Mouse (Mus musculus): ENCODE results near the gene Tmem135. TPM values are rescaled to one million over a fixed set of nuclear protein-coding genes. Genes with fewer than 3 reads are reported as not detected.

Gene Tmem135
- total and polyA plus RNA-seq, 3 experiments: 18.0 to 31.0 (median 30.0) TPM

- Histone ChIP-seq H3K4me2 (ENCODE audit: insufficient read depth, low read depth, poor library complexity, severe bottlenecking) (no peak overlapping the region), H3K9me3 (replicated peaks; ENCODE audit: low read length) (no peaks in the 10 kb centered on the region), H3K27ac (ENCODE audit: insufficient read depth, low read depth) (no peak overlapping the region), H3K36me3 (replicated peaks in 1 of 2; ENCODE audit: control insufficient read depth in 1 of 2, insufficient read depth in 1 of 2, low read length in 1 of 2) (peaks cover 0 to 4% of the 10 kb centered on the region in 2 experiments), H3K79me2 (replicated peaks; ENCODE audit: control insufficient read depth, extremely low read depth, insufficient read depth, poor library complexity, severe bottlenecking) (no peaks in the 10 kb centered on the region), H3K4me3 (replicated peaks in 1 of 3; ENCODE audit: low read depth in 2 of 3, low read length in 2 of 3, poor library complexity in 1 of 3) (no peak overlapping the region), H3K9ac (ENCODE audit: insufficient read depth, low read depth) (no peak overlapping the region), H3K27me3 (replicated peaks) (no peaks in the 10 kb centered on the region), H3K4me1 (ENCODE audit: control insufficient read depth in 1 of 2, insufficient read depth in 2 of 2) (peaks cover 0 to 9% of the 10 kb centered on the region in 2 experiments; a peak in 2 of 4 replicates)
- in situ Hi-C loops (cut with MboI; ENCODE audit: low pct_ligation_motif_present, low pct_unique_long_range_greater_than_20kb, low sequenced_read_pairs) (no loop called here), dilution Hi-C loops (cut with MboI; ENCODE audit: extremely low pct_ligation_motif_present, extremely low pct_unique_long_range_greater_than_20kb, low sequenced_read_pairs) (no loop called here)
- no peak for DNase-seq (ENCODE audit: extremely low read depth)
- TF ChIP-seq POLR2A (IDR thresholded peaks at IDR 0.05; ENCODE audit: low read depth, low read length) (no peak), ZC3H11A (IDR thresholded peaks at IDR 0.05; ENCODE audit: low read depth, low read length) (no peak), ELF1 (IDR thresholded peaks at IDR 0.05; ENCODE audit: low read depth, low read length) (no peak), MAX (IDR thresholded peaks at IDR 0.05; ENCODE audit: low read length) (no peak), ZNF384 (IDR thresholded peaks at IDR 0.05; ENCODE audit: low read depth, low read length) (no peak), ETS1 (conservative IDR thresholded peaks at IDR 0.05; ENCODE audit: low read depth, low read length) (no peak), MAFK (IDR thresholded peaks at IDR 0.05; ENCODE audit: insufficient replicate concordance, low read length) (no peak), POLR2AphosphoS2 (IDR thresholded peaks at IDR 0.05; ENCODE audit: low read depth, low read length) (no peak), ZKSCAN1 (IDR thresholded peaks at IDR 0.05; ENCODE audit: borderline replicate concordance, low read depth, low read length) (no peak), HCFC1 (IDR thresholded peaks at IDR 0.05; ENCODE audit: low read depth, low read length) (no peak), RCOR1 (conservative IDR thresholded peaks at IDR 0.05; ENCODE audit: low read depth, low read length) (no peak), BHLHE40 (IDR thresholded peaks at IDR 0.05; ENCODE audit: low read depth, low read length) (no peak)
Observed at GRCm38 (mm10) chr7:89222609-89223008, 181.4 kb downstream of the Tmem135 start.

DNA sequence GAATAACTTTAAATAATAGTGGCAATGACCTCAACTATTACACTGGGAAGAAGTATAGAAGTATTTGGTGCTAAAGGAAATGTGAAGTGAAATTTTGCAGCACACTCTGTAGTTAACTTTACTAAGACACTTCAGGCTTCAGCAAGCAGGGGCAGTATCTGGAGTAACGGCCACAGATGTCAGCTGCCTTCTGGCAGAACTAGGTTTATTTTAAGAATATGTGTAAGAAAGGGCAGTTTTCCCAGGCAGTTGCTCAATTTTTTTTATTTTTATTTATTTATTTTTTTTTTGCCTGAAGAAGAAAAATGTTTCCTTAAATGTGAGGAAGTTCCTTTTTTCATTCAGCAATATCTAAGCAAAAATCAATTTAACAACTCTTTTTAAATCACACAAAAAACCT, 187.4 kb downstream of the Tmem135 start:
- Histone ChIP-seq H3K27me3 (replicated peaks) (no peaks in the 10 kb centered on the region), H3K36me3 (replicated peaks in 1 of 2; ENCODE audit: control insufficient read depth in 1 of 2, insufficient read depth in 1 of 2, low read length in 1 of 2) (peaks cover 0 to 2% of the 10 kb centered on the region in 2 experiments), H3K9ac (ENCODE audit: insufficient read depth, low read depth) (no peak overlapping the region), H3K27ac (ENCODE audit: insufficient read depth, low read depth) (no peak overlapping the region), H3K79me2 (replicated peaks; ENCODE audit: control insufficient read depth, extremely low read depth, insufficient read depth, poor library complexity, severe bottlenecking) (no peaks in the 10 kb centered on the region), H3K4me1 (ENCODE audit: control insufficient read depth in 1 of 2, insufficient read depth in 2 of 2) (peaks cover 3 to 49% of the 10 kb centered on the region in 2 experiments; a peak in 3 of 4 replicates), H3K9me3 (replicated peaks; ENCODE audit: low read length) (no peaks in the 10 kb centered on the region), H3K4me3 (replicated peaks in 1 of 3; ENCODE audit: low read depth in 2 of 3, low read length in 2 of 3, poor library complexity in 1 of 3) (no peak overlapping the region), H3K4me2 (ENCODE audit: insufficient read depth, low read depth, poor library complexity, severe bottlenecking) (peak overlapping the region; percentile 44; the same call in 1 of the 2 replicates)
- dilution Hi-C loops (cut with MboI; ENCODE audit: extremely low pct_ligation_motif_present, extremely low pct_unique_long_range_greater_than_20kb, low sequenced_read_pairs) (no loop called here), in situ Hi-C loops (cut with MboI; ENCODE audit: low pct_ligation_motif_present, low pct_unique_long_range_greater_than_20kb, low sequenced_read_pairs) (no loop called here)
- peak; percentile 38 for DNase-seq (ENCODE audit: extremely low read depth)
- TF ChIP-seq KAT2A (IDR thresholded peaks at IDR 0.05; ENCODE audit: insufficient replicate concordance, low read length) (no peak), ELF1 (IDR thresholded peaks at IDR 0.05; ENCODE audit: low read depth, low read length) (no peak), POLR2A (IDR thresholded peaks at IDR 0.05; ENCODE audit: low read depth, low read length) (no peak; the same call in 1 of the 2 replicates), SIN3A (IDR thresholded peaks at IDR 0.05; ENCODE audit: low read length) (no peak), CHD2 (IDR thresholded peaks at IDR 0.05; ENCODE audit: low read length) (no peak), IRF4 (IDR thresholded peaks at IDR 0.05; ENCODE audit: low read depth, low read length) (no peak), HCFC1 (IDR thresholded peaks at IDR 0.05; ENCODE audit: low read depth, low read length) (no peak), NRF1 (IDR thresholded peaks at IDR 0.05; ENCODE audit: low read depth, low read length) (no peak), SMC3 (IDR thresholded peaks at IDR 0.05; ENCODE audit: low read depth, low read length) (no peak), MAZ (IDR thresholded peaks at IDR 0.05; ENCODE audit: low read depth, low read length) (no peak), USF1 (IDR thresholded peaks at IDR 0.05; ENCODE audit: low read depth, low read length) (no peak), POLR2AphosphoS2 (IDR thresholded peaks at IDR 0.05; ENCODE audit: low read depth, low read length) (no peak), MXI1 (IDR thresholded peaks at IDR 0.05; ENCODE audit: low read depth, low read length) (no peak), NELFE (IDR thresholded peaks at IDR 0.05; ENCODE audit: low read depth, low read length) (no peak), EP300 (IDR thresholded peaks at IDR 0.05; ENCODE audit: low read length) (peak; percentile 67), ZKSCAN1 (IDR thresholded peaks at IDR 0.05; ENCODE audit: borderline replicate concordance, low read depth, low read length) (no peak), UBTF (IDR thresholded peaks at IDR 0.05; ENCODE audit: low read depth, low read length) (no peak), BHLHE40 (IDR thresholded peaks at IDR 0.05; ENCODE audit: low read depth, low read length) (no peak), MAFK (IDR thresholded peaks at IDR 0.05; ENCODE audit: insufficient replicate concordance, low read length) (no peak), TCF12 (IDR thresholded peaks at IDR 0.05; ENCODE audit: low read depth, low read length) (no peak), RAD21 (IDR thresholded peaks at IDR 0.05; ENCODE audit: low read depth, low read length) (no peak), JUND (conservative IDR thresholded peaks at IDR 0.05; ENCODE audit: low read depth, low read length) (no peak; the same call in 1 of the 2 replicates), CTCF (conservative IDR thresholded peaks at IDR 0.05 in 1 of 2, IDR thresholded peaks at IDR 0.05 in 1 of 2; ENCODE audit: low read depth in 2 of 2, low read length in 2 of 2) (no peak), RCOR1 (conservative IDR thresholded peaks at IDR 0.05; ENCODE audit: low read depth, low read length) (no peak), TBP (conservative IDR thresholded peaks at IDR 0.05; ENCODE audit: low read depth, low read length) (no peak), MEF2A (IDR thresholded peaks at IDR 0.05; ENCODE audit: borderline replicate concordance, low read depth, low read length) (peak; percentile 71; the same call in 1 of the 2 replicates), PAX5 (IDR thresholded peaks at IDR 0.05; ENCODE audit: low read length) (no peak), MYC (IDR thresholded peaks at IDR 0.05; ENCODE audit: low read depth, low read length) (no peak)

Data from CH12.LX (cell line).